Comparison of ENCODE assay signal across 20 mouse cellular contexts in the genomic region with DNA sequence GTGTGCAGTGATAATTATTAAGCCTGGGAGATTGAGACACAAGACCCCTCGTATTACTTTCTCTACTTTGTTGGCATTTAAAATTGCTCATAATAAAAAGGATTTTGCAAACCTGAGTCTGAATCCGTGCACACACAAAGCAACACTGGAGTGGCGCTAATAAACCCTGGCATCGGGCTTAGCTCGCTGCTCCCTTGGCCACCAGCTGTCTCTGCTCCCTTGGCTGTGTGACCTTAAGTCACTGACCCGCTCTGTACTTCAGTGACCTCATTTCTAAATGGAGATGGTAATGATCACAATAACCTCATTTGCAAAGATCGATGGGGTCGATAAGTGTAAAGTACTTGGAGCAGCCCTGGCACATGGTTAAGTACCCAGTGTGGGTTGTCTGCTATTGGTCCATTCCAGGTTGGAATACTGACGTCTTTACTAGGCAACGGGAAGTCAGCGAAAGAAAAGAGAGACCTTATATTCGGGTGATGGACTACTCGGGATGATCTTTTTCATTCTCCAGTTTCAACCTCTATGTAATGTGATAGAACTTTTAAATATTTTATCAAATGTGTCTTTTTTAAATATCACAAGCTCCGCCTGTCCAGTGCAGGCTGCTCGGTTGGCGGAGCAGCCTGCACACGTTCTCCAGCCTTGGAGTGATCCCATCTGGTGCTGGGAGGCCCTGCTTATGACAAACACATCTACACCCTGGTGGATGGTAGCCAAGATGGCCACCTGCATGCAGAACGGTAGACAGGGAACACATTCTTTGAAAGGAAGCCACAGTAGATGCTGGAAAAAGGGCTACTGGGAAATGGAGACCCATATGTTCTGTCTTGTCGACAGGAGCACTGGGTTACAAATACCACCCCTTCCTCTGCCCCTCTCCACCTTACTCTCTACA. TPM values are rescaled to one million over a fixed set of nuclear protein-coding genes. Genes with fewer than 3 reads are reported as not detected.
DNase-seq lines count a peak whose midpoint lies in the region; ATAC-seq and TF ChIP-seq lines count a peak whose summit lies in the region.
"Had no signal": no experiment of that assay in that cellular context is flagged by ENCODE, and none has a peak within 500 bp of the region (broad histone marks: within the 10 kb centered on the region; RNA-seq: fewer than 3 reads in every experiment).

No protein-coding gene starts in this region.

- H3K27me3 ChIP-seq in kidney, adult 2 months (replicated peaks; ENCODE audit: control insufficient read depth, insufficient read depth, low read length), result no peaks in the 10 kb centered on the region
- H3K27me3 ChIP-seq in kidney, embryonic 15.5 days, result peaks cover 39% of the 10 kb centered on the region
- 0 out of 2 replicates have a peak, but pooled peaks cover 2% of the 10 kb centered on the region for H3K27me3 ChIP-seq in forebrain, embryonic 16.5 days (replicated peaks; ENCODE audit: control insufficient read depth, insufficient read depth, low read length)

- H3K4me1 ChIP-seq in kidney, adult 2 months (ENCODE audit: control insufficient read depth, insufficient read depth, low read length), result peaks cover 9% of the 10 kb centered on the region; the same call in 1 of the 2 replicates
- peaks cover 38% of the 10 kb centered on the region for H3K4me1 ChIP-seq in kidney, embryonic 15.5 days
- H3K4me1 ChIP-seq in forebrain, embryonic 16.5 days (replicated peaks; ENCODE audit: control insufficient read depth, insufficient read depth, low read length), result peaks cover 16% of the 10 kb centered on the region

- TF ChIP-seq POLR2A in kidney, adult 2 months (IDR thresholded peaks at IDR 0.05; ENCODE audit: low read depth, low read length), result no peak
- TF ChIP-seq POLR2A in brain, embryonic 14.5 days (IDR thresholded peaks at IDR 0.05; ENCODE audit: borderline replicate concordance, extremely low read depth, insufficient read depth, insufficient read length, poor library complexity, severe bottlenecking), result no peak

- 41% methylated on average over 19 of the region's 19 CpGs for WGBS in kidney, adult 2 months
- 54% methylated on average over 19 of the region's 19 CpGs for WGBS in kidney, embryonic 15.5 days
- 67% methylated on average over 19 of the region's 19 CpGs for WGBS in forebrain, embryonic 16.5 days

- H3K4me3 ChIP-seq in kidney, adult 2 months (ENCODE audit: insufficient read depth, low read depth, low read length), result no peak overlapping the region
- no peak overlapping the region for H3K4me3 ChIP-seq in kidney, embryonic 15.5 days (replicated peaks)
- no peak overlapping the region for H3K4me3 ChIP-seq in forebrain, embryonic 16.5 days (replicated peaks; ENCODE audit: low read length)
- H3K4me3 ChIP-seq: layer of hippocampus, adult 2 months had no signal

- DNase-seq in cerebellum, adult 11 months, result peak; percentile 40
- no peak for DNase-seq in cerebellum, adult 8-10 months
- peak; percentile 48 for DNase-seq in kidney, adult 2 months
- peak; percentile 34 for DNase-seq in brain, embryonic 14.5 days (ENCODE audit: low read depth)
- DNase-seq in mesoderm, embryonic 11.5 days (ENCODE audit: low read depth, low spot score), result peak; percentile 45
- DNase-seq in B cell, adult 2 months, result no peak
- DNase-seq: adrenal gland, postnatal 10 days; heart, postnatal 36 days; lung, postnatal 10 days; thymus, postnatal 14 days had no signal

- no peak for TF ChIP-seq CTCF in kidney, adult 2 months (conservative IDR thresholded peaks at IDR 0.05; ENCODE audit: insufficient read depth, insufficient read length, low read depth, low read length)
- no peak for TF ChIP-seq CTCF in brain, embryonic 14.5 days (IDR thresholded peaks at IDR 0.05; ENCODE audit: borderline replicate concordance, extremely low read depth, insufficient read depth, insufficient read length)

- H3K36me3 ChIP-seq in kidney, adult 2 months (ENCODE audit: control insufficient read depth, insufficient read depth, low read length), result no peaks in the 10 kb centered on the region
- H3K36me3 ChIP-seq in kidney, embryonic 15.5 days, result no peaks in the 10 kb centered on the region
- H3K36me3 ChIP-seq in forebrain, embryonic 16.5 days (ENCODE audit: control insufficient read depth, insufficient read depth), result no peaks in the 10 kb centered on the region

- H3K9ac ChIP-seq in kidney, embryonic 15.5 days, result no peak overlapping the region
- H3K9ac ChIP-seq in forebrain, embryonic 16.5 days (replicated peaks; ENCODE audit: low read depth, low read length), result no peak overlapping the region
- H3K9ac ChIP-seq: liver, embryonic 14.5 days had no signal

- no peak overlapping the region for H3K27ac ChIP-seq in kidney, adult 2 months (ENCODE audit: insufficient read depth, low read depth, low read length)
- H3K27ac ChIP-seq in kidney, embryonic 15.5 days, result no peak overlapping the region
- no peak overlapping the region for H3K27ac ChIP-seq in forebrain, embryonic 16.5 days (ENCODE audit: low read length)
- H3K27ac ChIP-seq: layer of hippocampus, adult 2 months; liver, embryonic 14.5 days; stomach, postnatal 0 days had no signal

- ATAC-seq in kidney, embryonic 15.5 days (replicated peaks; ENCODE audit: low FRiP score), result no peak
- ATAC-seq in forebrain, embryonic 16.5 days, result no peak

- H3K4me2 ChIP-seq in kidney, embryonic 15.5 days, result no peak overlapping the region
- no peak overlapping the region for H3K4me2 ChIP-seq in forebrain, embryonic 16.5 days (ENCODE audit: low read length)

- no peaks in the 10 kb centered on the region for H3K9me3 ChIP-seq in kidney, embryonic 15.5 days (replicated peaks)
- no peaks in the 10 kb centered on the region for H3K9me3 ChIP-seq in forebrain, embryonic 16.5 days (ENCODE audit: control insufficient read depth, low read length)

RNA-seq across cellular contexts. Expression of a gene that starts 3.6 kb away (rescaled TPM):
- polyA plus RNA-seq in kidney, adult 2 months (2012; rRNA removed), result 57.2 and 60.2 TPM in 2 replicates
- polyA plus RNA-seq in kidney, embryonic 15.5 days (2015; fragmentation: Nextera tagmentation; extraction: Ambion mirVana), result 59.4 and 61.1 TPM in 2 replicates
- 80.6 and 94.6 TPM in 2 replicates for polyA plus RNA-seq in brain, embryonic 14.5 days (2012; rRNA removed)
- polyA plus RNA-seq in forebrain, embryonic 16.5 days (2015; fragmentation: Nextera tagmentation; extraction: Ambion mirVana), result 122 and 127 TPM in 2 replicates

RNA-seq across cellular contexts. Expression of a gene that starts 7.3 kb away (rescaled TPM):
- polyA plus RNA-seq in kidney, adult 2 months (2012; rRNA removed), result not detected in 2 replicates
- polyA plus RNA-seq in kidney, embryonic 15.5 days (2015; fragmentation: Nextera tagmentation; extraction: Ambion mirVana), result not detected in 2 replicates
- not detected in 2 replicates for polyA plus RNA-seq in brain, embryonic 14.5 days (2012; rRNA removed)
- polyA plus RNA-seq in forebrain, embryonic 16.5 days (2015; fragmentation: Nextera tagmentation; extraction: Ambion mirVana), result not detected in 2 replicates
- polyA plus RNA-seq: embryonic facial prominence, embryonic 14.5 days; kidney, embryonic 16.5 days; limb, embryonic 11.5 days; liver, embryonic 14.5 days; midbrain, postnatal 0 days; neural tube, embryonic 11.5 days; stomach, postnatal 0 days had no signal

RNA-seq across cellular contexts. Expression of a gene that starts 34.7 kb away (rescaled TPM):
- polyA plus RNA-seq in kidney, adult 2 months (2012; rRNA removed), result not detected in 2 replicates
- polyA plus RNA-seq in kidney, embryonic 15.5 days (2015; fragmentation: Nextera tagmentation; extraction: Ambion mirVana), result 1.1 and 1.5 TPM in 2 replicates
- 0.08 and 0.33 TPM in 2 replicates for polyA plus RNA-seq in brain, embryonic 14.5 days (2012; rRNA removed)
- polyA plus RNA-seq in forebrain, embryonic 16.5 days (2015; fragmentation: Nextera tagmentation; extraction: Ambion mirVana), result 0.61 and 1.0 TPM in 2 replicates

RNA-seq across cellular contexts. Expression of a gene that starts 35.4 kb away (rescaled TPM):
- polyA plus RNA-seq in kidney, adult 2 months (2012; rRNA removed), result not detected in 2 replicates
- polyA plus RNA-seq in kidney, embryonic 15.5 days (2015; fragmentation: Nextera tagmentation; extraction: Ambion mirVana), result not detected in 2 replicates
- polyA plus RNA-seq in brain, embryonic 14.5 days (2012; rRNA removed), result not detected in 2 replicates
- not detected in 2 replicates for polyA plus RNA-seq in forebrain, embryonic 16.5 days (2015; fragmentation: Nextera tagmentation; extraction: Ambion mirVana)
- polyA plus RNA-seq: embryonic facial prominence, embryonic 14.5 days; kidney, embryonic 16.5 days; limb, embryonic 11.5 days; liver, embryonic 14.5 days; midbrain, postnatal 0 days; neural tube, embryonic 11.5 days; stomach, postnatal 0 days had no signal

RNA-seq across cellular contexts. Expression of a gene that starts 39.9 kb away (rescaled TPM):
- polyA plus RNA-seq in kidney, adult 2 months (2012; rRNA removed), result 0.26 and 0.34 TPM in 2 replicates
- 0.12 and 0.27 TPM in 2 replicates for polyA plus RNA-seq in kidney, embryonic 15.5 days (2015; fragmentation: Nextera tagmentation; extraction: Ambion mirVana)
- 0.06 and 0.30 TPM in 2 replicates for polyA plus RNA-seq in brain, embryonic 14.5 days (2012; rRNA removed)
- 0.25 TPM in 1 of 2 replicates, not detected in the other for polyA plus RNA-seq in forebrain, embryonic 16.5 days (2015; fragmentation: Nextera tagmentation; extraction: Ambion mirVana)
- polyA plus RNA-seq: embryonic facial prominence, embryonic 14.5 days had no signal

Comparison
In these comparisons a context has a peak if more than half of its experiments do, and no peak if none do; other contexts are left out.
1. DNase-seq: peak in cerebellum, adult 11 months (single experiment), kidney, adult 2 months (single experiment), brain, embryonic 14.5 days (single experiment) and mesoderm, embryonic 11.5 days (single experiment); none in cerebellum, adult 8-10 months (single experiment) and B cell, adult 2 months (0 of 2).